Mouse (Mus musculus) stomach, embryonic 15.5 days (tissue): Measurements from ENCODE around the gene Hfe2. TPM values are rescaled to one million over a fixed set of nuclear protein-coding genes. Genes with fewer than 3 reads are reported as not detected.

Experiments
- ATAC-seq: fragments of 200-750 bp; cut with Nextera tagmentation; 2 replicates; pipeline ENCODE4 v1.8.0; 2017; ENCODE audit warnings: low read depth, moderate number of reproducible peaks, moderate TSS enrichment; ENCODE audit not compliant: insufficient read depth, low FRiP score
- H3K27ac ChIP-seq: fragments of 300-500 bp; sonication (generic); 2 replicates; pipeline ENCODE4 v1.5.1; 2015; ENCODE audit warnings: mild to moderate bottlenecking, inconsistent platforms
- H3K27me3 ChIP-seq: fragments of 300-500 bp; sonication (generic); replicated peaks from 2 replicates; pipeline ENCODE4 v1.6.1; 2015; ENCODE audit warnings: inconsistent platforms
- H3K36me3 ChIP-seq: fragments of 300-500 bp; sonication (generic); 2 replicates; pipeline ENCODE4 v1.6.1; 2015; ENCODE audit warnings: inconsistent platforms
- H3K4me1 ChIP-seq: fragments of 300-500 bp; sonication (generic); 2 replicates; pipeline ENCODE4 v1.6.1; 2015; ENCODE audit warnings: inconsistent platforms
- H3K4me2 ChIP-seq: fragments of 300-500 bp; sonication (generic); 2 replicates; pipeline ENCODE4 v1.6.1; 2015; ENCODE audit warnings: mild to moderate bottlenecking, inconsistent platforms
- H3K4me3 ChIP-seq: fragments of 300-500 bp; sonication (generic); replicated peaks from 2 replicates; pipeline ENCODE4 v1.5.1; 2015; ENCODE audit warnings: inconsistent platforms
- H3K9ac ChIP-seq: fragments of 300-500 bp; sonication (generic); 2 replicates; pipeline ENCODE4 v1.6.1; 2015; ENCODE audit warnings: inconsistent platforms
- H3K9me3 ChIP-seq: fragments of 300-500 bp; sonication (generic); 2 replicates; pipeline ENCODE4 v1.6.1; 2016; ENCODE audit warnings: inconsistent platforms
- WGBS: fragments of 180-500 bp; shearing (Covaris S2); methylation state at CpG from one replicate; pipeline ENCODE4 v1.1.7; 2015; 5-methylcytosine and 5-hydroxymethylcytosine counted together
- polyA plus RNA-seq: library from polyadenylated mRNA; unstranded; fragments of >200 nt; fragmentation: Nextera tagmentation; extraction: Ambion mirVana; gene quantifications from 2 replicates; pipeline ENCODE4 v1.2.1, GENCODE M21; 2015

Gene Hfe2
- polyA plus RNA-seq, 1 experiment from 2014 or later: 0.78 TPM

- Histone ChIP-seq H3K4me2 (no peak overlapping the region), H3K9ac (no peak overlapping the region), H3K27me3 (no peaks in the 10 kb centered on the region), H3K4me3 (no peak overlapping the region), H3K4me1 (peaks cover 25% of the 10 kb centered on the region), H3K9me3 (no peaks in the 10 kb centered on the region), H3K36me3 (no peaks in the 10 kb centered on the region), H3K27ac (peak overlapping the region; percentile 28; the same call in 1 of the 2 replicates)
- 74% methylated on average over 16 of the region's 16 CpGs for WGBS
- ATAC-seq: no peak
Observed at GRCm38 (mm10) chr3:96571896-96572698, 47.1 kb downstream of the Hfe2 start.

- no peaks in the 10 kb centered on the region for H3K36me3 ChIP-seq
- no peaks in the 10 kb centered on the region for H3K27me3 ChIP-seq
- H3K4me2 ChIP-seq: no peak overlapping the region
- H3K9me3 ChIP-seq: no peaks in the 10 kb centered on the region
- 68% methylated on average over 19 of the region's 19 CpGs for WGBS
- no peak overlapping the region for H3K27ac ChIP-seq
- H3K9ac ChIP-seq: no peak overlapping the region
- no peak overlapping the region for H3K4me3 ChIP-seq
- peaks cover 30% of the 10 kb centered on the region for H3K4me1 ChIP-seq
- no peak for ATAC-seq
Observed at GRCm38 (mm10) chr3:96573611-96574511, 48.9 kb downstream of the Hfe2 start.

GRCm38 (mm10) chr3:96575272-96575984 is 50.5 kb downstream of the Hfe2 start:
- WGBS: 85% methylated on average over 8 of the region's 8 CpGs
- H3K9me3 ChIP-seq: no peaks in the 10 kb centered on the region
- H3K27me3 ChIP-seq: no peaks in the 10 kb centered on the region
- H3K4me1 ChIP-seq: peaks cover 30% of the 10 kb centered on the region
- no peak overlapping the region for H3K9ac ChIP-seq
- ATAC-seq: no peak
- H3K4me3 ChIP-seq: no peak overlapping the region
- no peaks in the 10 kb centered on the region for H3K36me3 ChIP-seq
- H3K27ac ChIP-seq: peak overlapping the region; percentile 93
- peak overlapping the region; percentile 46 for H3K4me2 ChIP-seq

- 32% methylated on average over 14 of the region's 14 CpGs for WGBS
- peak; percentile 20; the same call in 1 of the 2 replicates for ATAC-seq
- Histone ChIP-seq H3K27ac (peak overlapping the region; percentile 93), H3K9me3 (no peaks in the 10 kb centered on the region), H3K27me3 (no peaks in the 10 kb centered on the region), H3K9ac (no peak overlapping the region), H3K4me1 (peaks cover 30% of the 10 kb centered on the region), H3K4me2 (peak overlapping the region; percentile 46), H3K36me3 (no peaks in the 10 kb centered on the region), H3K4me3 (peak overlapping the region; percentile 18)
Observed at GRCm38 (mm10) chr3:96576005-96576658, 51.2 kb downstream of the Hfe2 start.

GRCm38 (mm10) chr3:96576690-96577541 is 51.9 kb downstream of the Hfe2 start, which contains the start of gene Gm16253:
Gm16253 (plus strand) TSS chr3:96576984.
- Histone ChIP-seq H3K4me1 (peaks cover 27% of the 10 kb centered on the region), H3K4me3 (peak within 1 kb of the TSS; percentile 18), H3K27ac (peak within 1 kb of the TSS; percentile 93)

GRCm38 (mm10) chr3:96577566-96577965 is 52.6 kb downstream of the Hfe2 start:
- no peak overlapping the region; the same call in 1 of the 2 replicates for H3K9ac ChIP-seq
- H3K4me1 ChIP-seq: peaks cover 25% of the 10 kb centered on the region
- H3K4me2 ChIP-seq: peak overlapping the region; percentile 46
- no peaks in the 10 kb centered on the region for H3K9me3 ChIP-seq
- no peaks in the 10 kb centered on the region for H3K27me3 ChIP-seq
- 71% methylated on average over 4 of the region's 4 CpGs for WGBS
- no peak for ATAC-seq
- H3K4me3 ChIP-seq: no peak overlapping the region
- peak overlapping the region; percentile 93 for H3K27ac ChIP-seq
- no peaks in the 10 kb centered on the region for H3K36me3 ChIP-seq

More at GRCm38 (mm10) chr3:96576690-96577541, 51.9 kb downstream of the Hfe2 start, which contains the start of gene Gm16253:
- Histone ChIP-seq H3K9ac (no peak within 1 kb of the TSS; the same call in 1 of the 2 replicates), H3K9me3 (no peaks in the 10 kb centered on the region), H3K36me3 (no peaks in the 10 kb centered on the region), H3K4me2 (peak within 1 kb of the TSS; percentile 46), H3K27me3 (no peaks in the 10 kb centered on the region)
- peak; percentile 88 for ATAC-seq
- 14% methylated on average over 17 of the region's 17 CpGs for WGBS

Other genes starting within 250 kb of the Hfe2 start
- 3.8 and 4.4 TPM in 2 replicates for gene Fcgr1, start 231.2 kb upstream of the Hfe2 start, polyA plus RNA-seq
- gene BC107364, start 72.9 kb upstream of the Hfe2 start, polyA plus RNA-seq: 0.28 and 0.37 TPM in 2 replicates
- gene Txnip, start 32.8 kb downstream of the Hfe2 start, polyA plus RNA-seq: 140 and 159 TPM in 2 replicates
- gene Gm16253, start 51.8 kb downstream of the Hfe2 start, polyA plus RNA-seq: 1.6 and 1.8 TPM in 2 replicates
- gene Polr3gl, start 69.0 kb downstream of the Hfe2 start, polyA plus RNA-seq: 35.3 and 37.3 TPM in 2 replicates
- gene Ankrd34a, start 71.5 kb downstream of the Hfe2 start, polyA plus RNA-seq: 2.2 and 2.5 TPM in 2 replicates
- 6.4 and 6.9 TPM in 2 replicates for gene Lix1l, start 76.0 kb downstream of the Hfe2 start, polyA plus RNA-seq
- 113 and 128 TPM in 2 replicates for gene Rbm8a, start 104.8 kb downstream of the Hfe2 start, polyA plus RNA-seq
- 41.9 and 43.4 TPM in 2 replicates for gene Pex11b, start 110.2 kb downstream of the Hfe2 start, polyA plus RNA-seq
- 0.06 TPM in 1 of 2 replicates, not detected in the other for gene Gm42957, start 110.3 kb downstream of the Hfe2 start, polyA plus RNA-seq
- 0.80 and 0.83 TPM in 2 replicates for gene Itga10, start 120.4 kb downstream of the Hfe2 start, polyA plus RNA-seq
- 2.8 and 3.8 TPM in 2 replicates for gene Ankrd35, start 145.0 kb downstream of the Hfe2 start, polyA plus RNA-seq
- gene Pias3, start 171.2 kb downstream of the Hfe2 start, polyA plus RNA-seq: 49.3 and 51.9 TPM in 2 replicates
- gene Nudt17, start 183.4 kb downstream of the Hfe2 start, polyA plus RNA-seq: 6.2 and 7.3 TPM in 2 replicates
- 31.8 and 35.2 TPM in 2 replicates for gene Polr3c, start 202.5 kb downstream of the Hfe2 start, polyA plus RNA-seq
- 40.4 and 42.7 TPM in 2 replicates for gene Rnf115, start 202.5 kb downstream of the Hfe2 start, polyA plus RNA-seq